Mouse (Mus musculus): ENCODE measurements around the gene Gm8720. TPM values are rescaled to one million over a fixed set of nuclear protein-coding genes. Genes with fewer than 3 reads are reported as not detected.

Gm8720 gene
- not detected for total RNA-seq (2023)

GRCm38 (mm10) chr7:23067356-23067755 lies at the start of gene Gm8720:
Gm8720 (minus strand) TSS chr7:23067456.

GRCm38 (mm10) chr7:23055240-23055639 lies 12.0 kb downstream of the Gm8720 start, which contains the start of gene Vmn1r163:
Vmn1r163 (plus strand) TSS chr7:23055540.

GRCm38 (mm10) chr7:23019823-23020222 lies 47.4 kb downstream of the Gm8720 start, which contains the start of gene Gm4216:
Gm4216 (minus strand) TSS chr7:23019923.

Other genes with a start within 250 kb of the Gm8720 start
- not detected for gene Vmn1r159, start 223.9 kb downstream of the Gm8720 start, total RNA-seq (2023)
- gene Vmn1r160, start 196.2 kb downstream of the Gm8720 start, total RNA-seq (2023), result not detected
- gene Gm4214, start 82.8 kb downstream of the Gm8720 start, total RNA-seq (2023), result not detected
- gene Gm4216, start 47.5 kb downstream of the Gm8720 start, total RNA-seq (2023), result not detected
- not detected for gene Vmn1r163, start 11.9 kb downstream of the Gm8720 start, total RNA-seq (2023)
- not detected for gene Gm10662, start 77.0 kb upstream of the Gm8720 start, total RNA-seq (2023)
- gene Vmn1r165, start 149.9 kb upstream of the Gm8720 start, total RNA-seq (2023), result not detected
- not detected for gene Vmn1r166, start 184.2 kb upstream of the Gm8720 start, total RNA-seq (2023)
- gene Gm6902, start 211.4 kb upstream of the Gm8720 start, total RNA-seq (2023), result not detected
- gene Nlrp4e, start 233.7 kb upstream of the Gm8720 start, total RNA-seq (2023), result not detected

Data from neutrophil, adult 59 days (primary cell).